Mouse (Mus musculus) yolk sac, embryonic 10.5 days (tissue): ENCODE data around the gene Itga9.

Experiments used
- DNase-seq: peaks from one replicate; pipeline ENCODE4 v3.0.0-alpha.2; 2017; ENCODE audit warnings: low spot score

Itga9 gene

DNA sequence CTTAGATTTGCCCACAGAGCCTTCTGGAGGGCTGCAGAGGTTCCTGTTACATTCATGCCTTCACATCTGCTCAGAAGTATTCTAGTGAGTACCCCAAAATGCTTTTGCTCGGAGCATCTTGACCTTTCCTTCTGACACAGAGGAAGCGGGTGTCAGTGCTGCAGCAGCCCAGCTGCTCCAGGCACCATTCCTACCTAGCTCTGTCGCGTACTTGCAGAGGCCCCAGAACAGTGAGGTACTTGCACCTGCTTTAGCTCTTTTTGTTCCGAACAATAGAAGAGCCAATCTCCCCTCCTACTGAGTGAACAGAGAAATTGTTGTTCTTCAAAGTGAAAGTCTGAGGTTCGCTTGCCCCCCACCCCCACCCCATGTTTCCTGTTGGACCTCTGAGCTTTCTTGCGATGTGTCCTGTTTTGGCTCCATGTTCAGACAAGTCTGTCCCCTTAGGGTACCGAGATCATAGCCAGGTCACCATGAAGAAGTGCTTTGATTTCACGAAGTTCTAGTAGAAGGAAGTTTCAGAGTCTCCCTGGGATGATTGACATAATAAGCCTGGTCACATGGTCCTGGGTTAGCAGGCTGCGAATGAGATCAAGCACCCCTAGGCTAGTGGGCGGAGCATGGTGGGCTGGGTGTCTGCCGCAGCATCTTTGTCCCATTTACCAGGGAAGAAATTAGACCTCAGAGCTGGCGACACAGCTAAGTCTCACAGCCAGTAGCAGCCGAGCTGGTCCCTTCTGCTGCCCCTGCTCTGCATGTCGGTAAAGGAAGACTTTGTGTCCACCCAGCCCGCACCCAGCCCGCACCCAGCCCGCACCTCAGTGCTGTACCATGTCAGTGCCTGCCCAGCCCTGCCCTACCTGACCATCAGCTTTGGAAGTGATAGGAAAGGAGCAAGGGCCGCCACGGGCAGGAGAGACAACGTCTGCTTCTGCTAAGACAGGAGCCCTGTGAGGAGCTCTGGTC is 215.0 kb downstream of the Itga9 start:
- DNase-seq, result no peak

DNA sequence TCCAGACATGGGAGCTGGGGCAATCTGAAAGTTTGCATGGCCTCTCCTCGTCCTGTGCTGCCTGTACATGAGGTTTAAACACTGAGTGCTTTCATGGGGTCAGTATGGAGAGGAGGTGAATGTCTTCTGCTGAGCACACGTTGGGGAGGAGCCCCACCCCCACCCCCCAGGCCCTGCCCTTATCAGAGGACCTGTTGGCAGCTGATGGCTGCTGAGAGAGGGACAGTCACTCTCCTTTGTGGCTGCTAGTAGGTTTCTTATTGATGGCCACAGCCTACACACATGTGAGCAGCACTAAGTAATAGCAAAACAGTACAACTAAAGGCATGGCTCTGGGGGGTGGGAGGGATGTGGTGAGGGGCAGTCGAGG is 215.7 kb downstream of the Itga9 start:
- no peak for DNase-seq

DNA sequence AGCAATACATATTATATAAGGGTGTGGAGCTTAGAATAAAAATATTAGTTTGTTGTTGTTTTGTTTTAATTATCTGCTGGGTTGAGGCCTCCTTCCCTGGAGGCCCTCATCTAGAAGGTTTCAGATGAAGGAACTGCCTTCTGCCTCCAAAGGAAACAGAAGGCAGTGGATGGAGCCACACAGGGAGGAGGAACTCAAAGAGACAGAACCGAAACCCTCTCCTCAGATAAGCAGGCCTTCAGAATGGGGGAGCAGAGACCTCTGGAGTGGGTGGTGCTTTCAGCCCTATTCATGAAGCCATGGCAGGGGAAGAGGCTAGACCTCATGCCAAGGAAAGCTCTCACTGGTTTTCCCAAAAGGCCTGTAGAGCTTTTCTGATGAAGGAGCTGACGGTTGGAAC is 216.1 kb downstream of the Itga9 start:
- DNase-seq, result no peak

DNA sequence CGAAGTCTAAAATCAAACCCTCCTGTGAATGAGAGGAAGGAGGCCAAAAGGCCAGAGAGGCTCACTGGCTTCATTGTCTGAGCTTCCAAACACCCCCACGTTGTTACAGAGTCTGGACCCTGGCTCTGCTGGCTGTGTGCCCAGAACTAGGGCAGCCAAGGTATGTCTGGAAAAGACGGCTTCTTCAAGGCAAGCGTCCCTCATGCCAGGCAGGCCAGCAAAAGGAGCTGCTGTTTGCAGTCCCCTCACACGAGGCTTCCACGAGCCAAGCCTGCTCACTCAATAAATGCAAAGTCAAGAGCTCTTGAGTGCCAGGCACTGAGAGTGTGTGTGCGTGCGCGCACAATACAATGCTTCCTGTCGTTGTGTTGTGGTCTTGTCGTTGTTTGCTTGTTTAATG is 224.6 kb downstream of the Itga9 start:
- DNase-seq, result no peak

DNA sequence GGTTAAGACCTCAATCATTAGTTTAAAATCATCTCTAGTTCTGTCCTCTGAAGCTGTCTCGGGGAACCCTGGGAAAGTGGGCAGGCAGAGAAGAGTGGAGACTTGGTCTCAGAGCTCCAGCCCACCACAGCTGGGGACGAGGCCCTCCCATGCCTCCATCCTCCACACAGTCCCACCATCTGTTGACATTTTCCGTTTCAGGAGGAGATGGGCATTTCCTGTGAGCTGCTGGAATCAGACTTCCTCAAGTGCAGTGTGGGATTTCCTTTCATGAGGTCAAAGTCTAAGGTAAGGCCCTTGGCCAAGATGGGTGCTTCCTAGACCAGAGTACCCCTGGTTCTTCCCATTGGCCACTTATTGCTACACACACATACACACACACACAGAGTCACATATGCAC is 226.0 kb downstream of the Itga9 start:
- no peak for DNase-seq

DNA sequence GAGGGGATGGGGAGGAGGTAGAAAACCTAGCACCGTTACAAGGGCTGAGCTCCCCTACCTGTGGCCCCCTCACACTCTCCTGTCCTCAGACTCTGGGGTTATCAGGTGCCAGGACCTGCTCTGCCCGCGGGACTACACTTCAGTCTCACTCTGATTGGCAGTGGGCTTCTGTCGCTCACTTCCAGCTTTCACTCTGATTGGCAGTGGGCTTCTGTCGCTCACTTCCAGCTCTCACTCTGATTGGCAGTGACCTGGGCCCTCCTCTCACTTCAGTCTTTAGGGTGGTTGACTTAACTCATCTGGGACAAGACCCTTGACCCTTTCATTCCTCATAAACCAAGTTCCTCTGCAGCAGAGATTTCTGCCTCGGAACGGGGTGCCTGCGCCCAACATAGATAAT is 226.9 kb downstream of the Itga9 start:
- DNase-seq, result no peak

DNA sequence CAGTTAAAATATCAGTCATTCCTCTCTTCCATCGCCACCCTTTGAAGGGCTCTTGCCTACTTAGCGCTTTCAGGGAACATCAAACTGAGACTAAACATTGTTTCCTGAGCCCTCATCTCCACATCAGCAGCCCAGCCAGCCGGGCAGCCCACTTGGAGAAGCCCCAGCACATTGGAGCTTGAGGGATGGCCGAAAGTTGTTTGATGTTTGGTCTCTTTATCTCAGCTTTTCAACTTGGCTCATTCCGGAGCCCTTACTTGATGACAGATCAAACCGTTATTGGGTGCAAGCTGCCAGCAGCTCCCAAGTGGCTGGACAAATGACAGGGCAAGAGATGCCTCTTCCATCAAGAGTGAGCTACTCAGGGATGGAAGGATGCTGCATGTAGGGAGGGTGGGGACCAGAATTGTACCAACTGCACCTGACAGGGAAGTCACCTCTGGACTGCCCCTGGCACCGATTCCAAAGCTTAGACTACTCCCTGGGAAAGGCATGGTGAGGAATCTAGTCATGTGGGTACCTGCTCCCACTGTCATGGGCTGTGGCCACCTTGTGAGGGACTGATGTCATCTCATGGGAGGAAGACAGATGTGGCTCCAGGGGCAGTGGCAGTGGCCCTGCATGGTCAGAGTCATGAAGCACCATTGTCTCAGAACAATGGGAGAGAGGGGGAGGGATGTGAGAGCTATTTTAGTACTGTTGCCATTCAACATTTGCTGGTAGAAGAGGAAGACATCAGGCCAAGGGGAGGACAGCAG is 232.6 kb downstream of the Itga9 start:
- DNase-seq, result no peak

DNA sequence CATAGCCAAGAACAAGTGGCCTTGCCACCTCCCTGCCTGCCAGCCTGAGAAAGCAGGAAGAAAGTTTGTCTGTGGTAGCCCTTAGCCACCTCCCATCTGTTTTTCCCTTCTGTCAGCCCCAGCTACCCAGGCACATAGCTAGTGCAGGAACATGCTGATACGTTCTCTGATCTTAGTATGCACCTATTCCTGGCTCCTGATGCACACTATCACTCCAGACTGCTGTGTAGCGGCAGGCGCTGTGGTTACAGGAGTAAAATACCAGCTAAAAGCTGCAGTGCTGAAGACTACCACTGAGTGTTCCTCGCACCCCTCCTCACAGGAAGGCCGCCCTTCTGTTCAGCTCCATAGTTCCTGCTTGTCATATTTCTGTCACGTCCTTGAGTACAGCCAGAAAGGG is 234.8 kb downstream of the Itga9 start:
- DNase-seq, result no peak

DNA sequence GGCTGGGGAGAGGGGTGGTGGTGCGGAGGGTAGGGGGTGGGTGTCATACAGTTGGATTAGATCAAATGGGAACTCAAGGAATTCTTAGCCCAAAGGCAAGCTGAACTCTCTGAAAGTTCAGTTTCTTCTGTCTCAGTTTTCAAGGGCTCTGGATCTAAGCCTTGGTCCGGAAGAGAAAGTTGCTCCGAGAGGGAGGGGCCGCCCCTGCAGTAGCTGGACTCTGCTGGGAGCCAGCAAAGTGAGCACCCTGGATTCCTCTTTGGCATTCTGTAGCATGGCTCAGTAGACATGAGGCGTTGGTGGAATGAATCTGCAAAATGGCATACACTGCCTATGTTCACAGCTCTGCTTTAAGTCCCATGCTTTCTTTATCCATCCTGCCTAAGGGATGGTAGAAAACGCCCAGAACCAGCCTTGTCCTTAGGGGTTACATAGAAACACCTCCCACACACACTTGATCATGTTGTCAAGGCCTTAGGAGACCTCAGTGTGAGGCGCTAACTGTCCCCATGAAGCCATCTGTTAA is 235.5 kb downstream of the Itga9 start:
- no peak for DNase-seq

DNA sequence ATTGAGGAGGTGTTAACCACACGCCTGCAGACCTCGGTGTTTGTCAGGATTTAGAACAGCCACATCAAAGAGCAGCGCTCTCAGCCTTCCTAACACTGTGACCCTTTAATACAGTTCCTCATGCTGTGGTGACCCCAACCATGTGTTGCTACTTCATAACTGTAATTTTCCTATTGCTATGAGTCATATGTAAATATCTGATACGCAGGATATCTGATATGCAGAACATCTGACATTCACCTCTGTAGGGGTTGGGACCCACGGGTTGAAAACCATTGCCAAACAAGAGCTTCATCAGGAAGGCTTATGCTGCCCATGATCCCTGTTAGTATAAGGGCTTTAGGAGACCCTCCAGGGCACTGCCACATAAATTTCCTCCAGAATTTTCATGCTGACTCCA is 237.2 kb downstream of the Itga9 start:
- no peak for DNase-seq

DNA sequence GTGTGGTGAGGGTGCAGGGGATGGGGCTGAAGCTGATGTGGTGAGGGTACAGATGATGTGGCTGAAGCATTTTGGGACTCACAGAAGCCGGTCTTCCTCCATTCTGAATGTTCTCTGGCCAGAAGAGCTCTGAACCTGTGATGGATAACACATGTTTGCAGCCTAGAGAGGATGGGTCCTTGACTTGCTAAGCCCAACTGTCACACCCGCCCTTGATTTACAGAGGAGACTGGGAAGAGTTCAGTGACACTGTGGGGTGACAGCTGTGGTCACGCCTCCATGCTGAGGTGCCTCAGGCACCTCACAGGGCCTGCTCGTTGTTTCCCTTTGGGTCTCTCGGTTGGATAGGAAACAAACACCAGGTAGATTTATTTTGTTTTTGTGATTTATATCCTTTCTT is 238.5 kb downstream of the Itga9 start:
- DNase-seq, result no peak

DNA sequence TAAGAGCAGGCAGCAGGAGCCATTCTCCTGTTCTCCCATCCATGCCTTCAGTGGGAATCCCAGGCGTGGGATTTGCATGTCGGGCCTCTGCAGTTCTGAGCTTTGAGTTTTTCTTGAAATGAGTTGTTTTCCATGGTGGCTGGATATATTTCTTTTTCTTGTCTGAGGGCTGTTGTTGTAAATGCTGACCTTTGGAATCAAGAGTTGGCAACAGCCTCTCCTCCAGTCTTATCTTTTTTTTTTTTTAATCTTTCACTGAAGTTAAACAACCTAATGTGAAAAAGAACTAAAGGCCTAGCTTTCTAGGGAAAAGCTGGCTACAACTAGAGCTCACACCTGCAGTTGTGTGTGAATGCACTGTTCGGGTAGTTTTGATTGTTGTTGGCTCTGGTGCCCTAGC is 240.3 kb downstream of the Itga9 start:
- peak; percentile 14 for DNase-seq

DNA sequence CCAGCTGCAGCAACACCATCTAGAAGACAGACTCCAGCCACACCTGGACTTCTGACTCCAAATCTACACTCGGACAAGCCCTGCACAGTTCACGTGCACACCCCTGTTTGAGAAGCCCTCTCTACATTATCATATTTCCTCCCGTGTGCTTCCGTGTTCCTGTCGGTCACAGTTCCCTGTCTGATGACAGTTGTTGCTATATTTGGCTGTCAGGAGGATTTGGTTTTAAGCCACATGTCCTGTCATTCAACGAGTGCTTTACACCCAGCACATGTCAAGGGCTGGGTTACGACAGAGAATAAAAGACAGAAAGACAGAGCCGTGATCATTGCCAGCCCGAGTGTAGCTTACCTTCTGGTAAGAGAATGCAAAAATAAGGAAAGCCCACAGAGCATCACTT is 250.2 kb downstream of the Itga9 start:
- DNase-seq, result no peak

DNA sequence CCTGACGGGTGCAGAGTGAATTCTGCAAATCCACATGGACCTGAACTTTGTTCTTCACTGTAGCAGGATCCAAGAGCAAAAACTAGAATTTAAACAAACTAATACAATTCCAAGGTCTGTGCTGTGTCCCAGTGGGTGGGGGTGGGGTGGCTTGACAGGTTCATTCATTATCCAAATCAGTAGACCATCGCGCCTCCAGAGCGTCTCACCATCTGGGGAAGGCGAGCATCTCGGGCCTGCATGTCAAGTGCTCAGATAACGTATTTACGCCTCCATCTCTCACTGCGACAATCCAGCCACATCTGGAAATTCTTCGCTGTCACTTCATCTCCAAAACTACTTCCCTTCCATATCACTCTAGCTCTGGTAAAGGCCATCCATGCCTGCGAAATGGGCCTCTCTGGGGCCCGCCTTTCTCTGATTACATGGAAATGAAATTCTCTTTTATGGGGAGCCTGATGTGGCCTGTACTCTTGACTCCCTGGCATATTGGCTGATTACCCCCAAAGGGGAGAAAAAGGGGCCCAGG is 254.2 kb downstream of the Itga9 start:
- no peak for DNase-seq

DNA sequence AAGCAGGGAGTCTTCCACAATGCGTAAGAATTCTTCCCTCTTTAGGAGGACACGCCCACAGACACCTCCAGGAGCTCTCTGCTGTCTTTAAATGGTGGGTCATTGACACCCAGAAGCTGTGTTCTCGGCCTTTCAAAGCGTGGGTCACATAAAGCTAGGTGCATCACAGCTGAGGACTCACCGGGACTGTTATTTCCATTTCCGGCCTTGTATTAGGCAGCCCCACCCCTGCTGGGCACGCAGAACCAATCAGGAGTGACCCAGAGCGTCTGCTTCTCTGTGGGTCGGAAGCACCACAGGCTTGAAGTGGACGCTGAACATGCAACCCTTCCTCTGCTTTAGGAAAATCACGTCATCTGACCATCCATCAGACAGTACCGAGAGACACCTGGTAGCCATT is 255.7 kb downstream of the Itga9 start:
- no peak for DNase-seq

DNA sequence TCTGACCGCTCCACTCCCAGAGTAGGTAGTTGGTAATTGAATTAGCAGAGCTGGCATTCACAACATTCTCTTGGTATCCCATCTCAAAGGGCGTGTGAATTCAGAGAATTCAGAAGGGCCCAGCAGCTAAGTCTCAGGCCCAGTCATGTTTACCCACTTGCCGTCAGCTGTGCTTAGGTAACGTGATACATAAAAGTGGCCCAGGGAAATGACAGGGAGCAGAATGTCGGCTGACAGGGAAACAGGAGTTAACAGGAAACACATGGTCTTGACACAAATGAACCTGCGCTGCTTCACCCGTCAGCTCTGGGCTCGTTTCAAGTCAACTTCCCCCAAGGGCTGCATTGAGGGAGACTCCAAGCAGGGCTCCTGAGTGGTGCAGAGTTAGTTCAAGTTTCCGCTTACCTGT is 256.4 kb downstream of the Itga9 start:
- DNase-seq, result peak; percentile 40

DNA sequence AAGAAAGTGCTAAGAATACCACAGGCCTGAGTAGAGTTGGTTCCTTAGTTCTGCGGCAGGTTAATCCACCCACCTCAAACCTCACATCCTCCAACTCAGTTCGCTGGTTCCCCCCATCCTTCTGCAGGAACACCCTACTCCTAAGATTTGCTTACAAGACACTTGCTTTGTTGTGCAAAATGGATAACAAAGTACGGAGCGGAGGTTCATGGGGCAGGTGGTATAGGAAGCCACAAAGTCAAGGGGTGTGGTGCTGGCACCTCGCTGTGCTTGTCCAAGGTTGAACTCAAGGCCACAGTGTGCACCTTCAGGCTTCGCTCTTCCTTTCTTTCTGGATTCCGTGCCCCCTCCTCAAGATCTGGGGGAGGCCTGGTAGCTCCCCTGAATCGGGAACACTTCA is 257.0 kb downstream of the Itga9 start:
- no peak for DNase-seq

DNA sequence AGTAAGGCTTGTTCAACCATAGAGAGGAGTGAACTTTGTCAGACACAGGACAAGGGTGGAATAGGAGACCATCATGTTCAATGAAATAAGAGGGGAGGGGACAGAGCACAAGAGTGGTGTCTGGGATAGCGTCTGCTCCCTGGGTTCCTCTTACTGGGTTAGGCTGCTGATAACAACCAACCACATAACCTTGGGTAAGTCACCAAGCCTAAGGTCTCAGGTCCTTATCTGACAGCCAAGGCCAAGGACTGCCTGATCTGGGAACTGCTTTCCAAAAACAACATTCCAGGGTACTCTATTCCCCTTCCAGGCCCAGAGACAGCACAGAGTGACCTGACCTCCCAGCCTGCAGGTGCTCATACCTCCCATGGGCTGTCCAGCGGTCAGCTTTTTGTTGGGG is 260.5 kb downstream of the Itga9 start:
- no peak for DNase-seq

DNA sequence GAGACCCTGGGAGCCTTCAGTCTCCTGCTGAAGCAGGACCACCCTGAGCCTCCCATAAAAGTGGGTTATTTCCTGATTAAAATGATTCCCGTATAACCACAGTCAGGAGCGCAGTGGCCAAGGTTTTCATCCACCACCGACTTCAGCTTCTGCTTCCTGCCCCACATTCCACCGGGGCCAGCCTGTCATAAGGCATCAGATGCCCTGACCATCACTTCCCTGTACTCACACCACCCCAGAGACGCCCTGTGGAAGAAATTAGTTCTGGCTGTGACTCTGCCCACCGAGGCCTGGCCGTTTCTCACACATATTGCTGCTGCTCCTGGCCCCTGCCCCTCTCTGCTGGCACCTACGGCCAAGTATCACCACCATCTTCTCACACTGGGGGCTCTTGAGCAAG is 261.4 kb downstream of the Itga9 start:
- no peak for DNase-seq

DNA sequence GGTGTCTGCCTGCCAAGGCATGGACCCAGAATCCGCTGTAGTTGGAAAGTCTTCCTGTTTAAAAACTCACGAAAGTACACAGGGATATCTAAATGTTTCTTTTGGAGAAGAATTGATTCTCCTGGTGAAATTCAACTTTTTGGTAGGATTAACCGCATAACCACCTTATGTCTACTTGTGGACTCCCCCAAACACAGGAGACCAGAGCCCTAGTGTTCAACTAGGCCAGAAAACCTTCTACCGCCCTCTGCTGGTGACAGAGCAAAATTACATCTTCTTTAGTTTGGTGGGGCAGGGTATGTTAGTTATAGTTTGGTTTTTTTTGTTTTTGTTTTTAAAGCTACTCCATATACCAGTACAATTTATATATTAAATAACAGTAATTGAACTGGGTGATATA is 264.6 kb downstream of the Itga9 start:
- no peak for DNase-seq

DNA sequence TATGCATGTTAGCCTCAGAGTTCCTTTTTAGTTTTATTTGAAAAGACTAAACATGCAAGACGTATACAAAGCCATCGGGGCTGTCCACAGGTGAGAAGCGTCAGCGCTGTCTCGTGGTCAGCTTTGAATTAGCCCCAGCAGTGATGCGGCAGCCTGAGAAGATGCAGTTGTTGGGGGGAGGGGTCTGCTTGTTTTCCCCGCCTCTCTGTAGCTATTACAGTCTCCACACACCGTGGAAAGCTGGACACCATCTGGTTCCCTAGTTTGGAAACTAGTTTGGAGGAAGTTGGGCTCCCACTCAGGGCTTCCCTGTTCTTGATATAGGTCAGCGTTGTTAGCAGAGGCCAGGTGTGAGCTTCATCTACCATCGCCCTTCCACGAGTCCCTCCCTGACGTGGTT is 266.5 kb downstream of the Itga9 start:
- no peak for DNase-seq

DNA sequence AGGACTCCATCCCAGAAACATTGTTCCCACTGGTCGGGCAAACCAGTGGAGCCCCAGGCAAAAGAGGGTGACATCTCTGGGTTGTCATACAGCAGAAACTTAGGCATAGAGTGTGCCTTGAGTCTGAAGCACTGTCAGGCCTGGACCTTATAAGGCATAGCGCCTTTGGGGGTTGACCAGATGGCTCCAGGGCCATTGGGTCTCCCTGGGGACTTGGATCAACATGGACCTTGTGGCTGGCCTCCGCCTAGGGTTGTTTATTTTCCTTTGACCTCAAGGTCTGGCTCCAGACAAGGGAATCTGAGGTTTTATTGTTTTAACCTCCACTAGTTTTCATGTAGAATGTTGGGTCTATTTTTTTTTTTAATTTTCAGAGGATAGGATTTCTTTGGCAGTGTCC is 267.1 kb downstream of the Itga9 start:
- no peak for DNase-seq

DNA sequence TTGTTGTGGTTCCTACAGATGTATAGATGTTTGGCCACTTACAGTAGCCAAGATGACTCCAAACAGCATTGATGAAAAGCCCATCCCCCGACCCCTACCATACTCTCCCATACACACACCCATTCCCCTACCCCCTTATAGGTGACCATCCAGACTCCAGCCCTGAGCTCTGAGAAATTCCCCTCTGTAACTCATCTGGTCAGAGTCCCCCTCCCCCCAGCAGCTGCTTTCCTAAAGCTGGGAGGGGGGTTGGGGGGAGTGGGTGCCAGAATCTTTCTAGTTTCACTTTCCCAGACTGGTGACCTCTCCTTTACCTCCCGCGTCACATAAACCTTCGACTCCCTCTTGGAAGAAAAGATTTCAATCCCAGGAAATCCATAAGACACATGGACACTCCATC is 269.2 kb downstream of the Itga9 start:
- DNase-seq, result no peak
